Mouse (Mus musculus): ENCODE measurements around the gene Macrod2.

Gene Macrod2

DNA sequence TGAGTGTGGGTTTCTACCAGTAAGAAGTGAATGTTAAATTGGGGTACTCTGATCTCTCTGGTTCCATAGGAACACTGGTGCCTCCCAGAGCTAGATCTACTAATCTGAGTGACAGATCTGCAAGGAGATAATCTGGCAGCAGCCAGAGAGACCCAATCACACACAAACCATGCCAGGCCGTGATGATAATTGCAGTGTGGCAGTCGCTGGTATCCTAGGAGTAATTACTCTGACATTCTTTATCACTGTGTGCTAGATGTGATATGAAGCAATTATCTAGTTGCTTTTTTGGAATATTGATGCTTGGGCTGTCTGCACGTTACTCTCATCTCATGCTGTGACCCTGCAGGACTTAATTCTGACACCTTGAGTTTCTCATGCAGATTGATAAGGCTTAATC lies 1518.4 kb downstream of the Macrod2 start:
- no peak for DNase-seq (ENCODE audit: low read depth in 1 of 2, low spot score in 2 of 2)

DNA sequence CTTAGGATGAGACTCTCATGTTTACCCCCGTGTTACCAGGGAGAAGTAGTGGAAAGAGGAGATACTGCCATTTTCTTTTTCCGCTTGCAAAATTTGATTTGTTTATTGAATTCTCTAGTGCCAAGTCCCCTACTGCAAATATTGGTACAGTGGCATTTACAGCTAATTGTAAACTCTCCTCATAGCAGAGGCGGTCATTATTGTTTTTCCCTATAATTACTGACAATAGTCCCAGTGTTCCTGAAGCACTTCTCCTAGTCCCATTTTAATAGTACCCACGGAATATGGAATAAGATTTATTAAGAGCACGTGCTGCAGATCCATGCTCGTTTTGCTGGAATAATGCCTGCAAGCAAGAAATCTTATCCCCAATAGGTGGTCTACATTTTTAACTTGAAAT lies 1518.8 kb downstream of the Macrod2 start:
- DNase-seq (ENCODE audit: low read depth in 1 of 2, low spot score in 2 of 2), result no peak

DNA sequence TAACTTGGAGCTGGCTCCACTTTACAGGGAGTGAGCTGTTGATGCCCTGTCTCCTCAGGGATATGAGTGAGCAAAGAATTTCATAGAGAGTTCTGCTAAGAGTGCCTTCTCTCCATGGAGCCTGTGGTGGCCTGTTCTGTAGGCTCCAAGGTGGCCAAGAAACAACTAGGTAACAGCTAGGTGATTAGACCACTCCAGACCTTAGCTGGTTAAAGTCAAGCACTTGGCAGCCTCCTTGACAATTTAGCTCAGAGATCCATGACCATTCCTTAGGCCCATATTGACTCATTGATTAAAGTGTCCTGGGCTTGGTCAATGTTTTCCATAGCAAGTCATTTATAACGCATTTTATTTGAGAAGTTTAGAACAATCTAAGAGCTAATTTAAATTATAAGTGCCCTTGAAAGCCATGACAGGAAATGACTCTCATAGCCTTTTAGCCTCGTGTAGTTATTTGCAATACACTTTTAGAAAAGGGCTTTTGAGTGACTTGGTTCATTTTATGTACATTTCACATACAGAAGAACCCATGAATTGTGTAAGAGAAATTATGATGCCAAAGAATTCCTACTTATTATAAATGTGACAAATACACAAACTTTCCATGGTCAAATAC lies 1525.4 kb downstream of the Macrod2 start:
- no peak for DNase-seq (ENCODE audit: low read depth in 1 of 2, low spot score in 2 of 2)

DNA sequence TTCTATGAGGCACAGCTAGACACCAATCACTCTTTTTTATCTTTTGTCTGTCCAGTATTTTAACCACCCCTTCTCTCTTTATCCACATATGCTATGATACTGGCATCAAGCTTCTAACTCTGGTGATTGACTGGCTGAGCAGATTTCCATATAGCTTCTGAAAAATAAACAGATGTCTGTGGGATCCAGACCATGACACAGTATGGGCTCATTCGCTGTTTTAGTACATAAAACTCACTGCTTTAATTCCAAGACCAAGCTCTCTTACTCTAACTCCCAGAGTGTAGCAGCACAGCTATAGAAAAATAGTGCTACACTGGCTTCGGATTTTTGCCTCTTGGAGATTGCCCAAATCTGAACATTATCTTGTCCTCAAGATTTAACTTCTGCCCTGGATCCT lies 1540.0 kb downstream of the Macrod2 start:
- DNase-seq (ENCODE audit: low read depth in 1 of 2, low spot score in 2 of 2), result no peak

DNA sequence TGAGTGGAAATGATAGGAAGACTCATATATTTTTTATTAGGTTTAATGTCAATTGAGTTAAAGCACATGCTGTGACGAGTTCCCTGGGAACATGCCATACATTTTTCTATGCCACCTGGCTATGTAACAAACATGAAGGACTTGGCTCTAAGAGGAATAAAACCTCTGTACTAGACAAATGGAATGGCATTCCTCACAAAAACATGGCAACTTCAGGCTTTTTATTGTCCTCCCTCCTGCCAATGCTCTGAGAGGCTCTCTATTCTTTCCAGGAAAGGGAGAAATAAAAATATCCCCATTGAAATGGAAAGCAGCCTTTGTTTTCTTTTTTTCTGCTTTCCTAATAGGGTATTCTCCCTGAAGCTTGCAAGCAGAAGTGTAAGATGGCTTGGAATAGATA lies 1559.7 kb downstream of the Macrod2 start:
- no peak for DNase-seq (ENCODE audit: low read depth in 1 of 2, low spot score in 2 of 2)

DNA sequence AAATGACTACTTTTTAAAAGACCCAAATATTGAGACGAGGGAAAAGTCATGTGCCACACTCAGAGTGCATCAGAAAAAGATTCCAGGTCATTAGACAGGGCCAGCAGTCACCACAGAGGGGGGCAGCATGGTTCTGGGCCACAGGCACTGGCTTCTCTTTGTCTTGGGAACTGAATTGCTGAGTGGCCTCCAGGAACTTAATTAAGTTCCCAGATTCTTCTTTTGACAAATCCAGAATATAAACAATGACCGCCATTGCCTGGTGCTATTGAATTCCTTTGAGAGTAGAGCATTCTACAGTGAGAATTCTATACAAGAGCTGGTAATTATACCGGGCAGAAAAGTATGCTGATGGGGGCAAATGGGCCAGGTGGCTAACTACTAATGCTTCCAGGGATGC lies 1560.1 kb downstream of the Macrod2 start:
- DNase-seq (ENCODE audit: low read depth in 1 of 2, low spot score in 2 of 2), result no peak

DNA sequence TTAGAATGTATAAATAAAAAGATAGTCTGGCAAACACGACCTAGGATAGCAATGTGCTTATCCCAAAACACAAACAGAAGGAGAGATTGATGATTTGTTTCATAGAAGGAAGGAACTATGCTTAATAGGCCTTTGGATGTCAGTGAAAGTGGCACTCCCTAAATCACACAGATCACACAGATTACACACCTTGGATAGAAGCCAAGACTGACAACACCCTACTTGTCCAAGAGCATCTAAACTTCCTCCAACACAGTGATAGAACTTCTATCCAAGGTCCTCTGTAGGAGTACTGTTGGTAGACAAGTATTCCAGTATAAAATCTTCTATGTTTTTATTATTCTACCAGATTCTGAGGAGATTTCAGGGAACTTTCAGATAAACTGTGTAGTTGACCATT lies 1567.8 kb downstream of the Macrod2 start:
- DNase-seq (ENCODE audit: low read depth in 1 of 2, low spot score in 2 of 2), result no peak

DNA sequence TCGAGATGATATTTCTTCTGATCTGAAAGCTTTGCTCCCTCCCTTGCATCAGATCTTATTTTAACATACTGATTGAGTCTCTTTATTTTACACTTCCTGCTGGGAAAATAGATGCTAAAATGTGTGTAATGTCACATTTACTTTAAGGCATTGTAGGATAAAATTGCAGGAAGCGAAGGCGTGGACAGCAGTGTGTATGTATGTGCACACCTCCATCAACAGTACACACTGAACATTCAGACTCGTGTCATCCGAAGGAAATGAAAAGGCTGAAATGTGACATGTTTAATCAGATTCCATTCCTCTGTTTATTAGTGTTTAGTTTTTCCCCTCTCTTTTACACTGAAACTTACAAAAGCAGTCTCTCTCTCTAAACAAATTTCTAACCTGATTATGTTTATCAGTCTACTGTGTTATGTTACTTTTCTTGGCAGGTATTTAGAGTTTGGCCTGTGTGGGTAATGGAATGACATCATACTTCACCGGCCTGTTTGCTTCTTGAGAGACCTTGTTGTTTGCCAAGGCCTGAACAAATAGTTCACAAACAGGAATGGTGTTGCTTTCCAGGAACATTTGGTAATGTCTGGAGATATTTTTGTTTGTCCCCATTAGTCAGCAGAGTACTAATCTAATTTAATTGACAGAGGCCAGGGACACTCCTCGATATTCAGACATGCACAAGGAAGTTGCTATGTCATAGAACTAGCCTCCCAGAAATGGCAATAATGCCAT lies 1588.7 kb downstream of the Macrod2 start:
- no peak for DNase-seq (ENCODE audit: low read depth in 1 of 2, low spot score in 2 of 2)

DNA sequence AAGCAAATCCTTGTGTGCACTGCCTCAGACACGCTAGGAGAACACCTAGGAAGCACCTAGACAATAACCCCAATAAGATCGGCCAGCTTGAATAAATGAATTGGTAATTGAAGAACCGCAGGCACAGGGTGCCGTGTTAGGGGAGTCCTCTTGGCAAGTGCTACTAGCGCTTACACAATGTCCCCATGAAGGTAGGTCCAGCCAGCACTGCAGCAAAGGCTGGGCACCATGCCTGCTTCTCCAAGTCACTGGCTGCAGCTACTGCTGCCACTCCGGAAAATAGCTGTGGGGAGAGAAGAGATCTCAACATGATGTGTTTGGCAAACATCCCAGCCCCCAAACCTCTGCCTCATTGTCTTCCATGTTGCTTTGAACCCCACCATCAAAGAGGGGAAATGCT lies 1603.8 kb downstream of the Macrod2 start:
- no peak for DNase-seq (ENCODE audit: low read depth in 1 of 2, low spot score in 2 of 2)

DNA sequence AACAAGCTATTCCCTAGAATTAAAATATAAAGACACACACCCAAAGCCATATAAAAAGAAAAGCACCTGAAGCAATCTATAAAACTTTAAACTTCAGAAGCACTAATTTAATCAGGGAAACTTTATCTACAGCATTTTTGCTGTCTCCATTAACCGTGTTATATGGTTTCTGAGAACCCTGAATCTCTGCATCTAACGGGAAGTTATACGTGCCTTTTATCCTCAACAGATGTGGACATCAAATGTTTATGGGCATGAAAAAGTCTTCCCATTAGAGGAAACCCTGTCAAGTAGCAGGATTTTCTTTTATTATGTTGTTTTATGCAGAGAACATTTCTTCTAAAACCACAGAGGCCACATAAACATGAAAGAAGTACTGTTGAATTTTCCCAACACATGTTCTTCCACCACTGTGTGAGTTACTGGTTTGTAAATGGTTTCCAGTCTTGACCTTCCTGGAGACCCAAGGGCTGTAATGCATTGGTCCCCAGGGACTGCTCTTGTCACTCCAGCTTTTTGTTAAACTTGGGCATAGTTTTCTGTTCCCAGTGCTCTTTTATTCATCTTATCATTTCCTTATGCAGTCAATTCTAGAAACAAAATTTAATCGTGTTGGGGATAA lies 1629.5 kb downstream of the Macrod2 start:
- DNase-seq (ENCODE audit: low read depth in 1 of 2, low spot score in 2 of 2), result no peak

DNA sequence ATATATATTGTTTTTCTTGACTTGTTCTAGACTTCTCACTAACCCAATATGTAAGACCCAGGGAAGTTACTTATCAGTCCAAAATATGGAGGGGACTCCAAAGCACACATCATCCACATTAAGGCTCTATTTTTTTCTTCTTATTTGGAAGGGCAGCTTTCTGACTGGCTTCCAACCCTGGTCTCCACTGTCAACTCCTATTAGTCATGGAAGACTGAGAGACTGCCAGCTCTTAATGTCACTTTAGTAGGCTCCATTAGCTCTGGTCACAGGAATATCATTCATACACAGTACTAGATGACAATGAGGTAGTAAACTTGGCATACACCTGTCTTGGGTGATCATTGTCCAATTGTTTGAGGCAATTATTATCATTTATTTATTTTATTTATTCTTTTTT lies 1631.6 kb downstream of the Macrod2 start:
- DNase-seq (ENCODE audit: low read depth in 1 of 2, low spot score in 2 of 2), result no peak

DNA sequence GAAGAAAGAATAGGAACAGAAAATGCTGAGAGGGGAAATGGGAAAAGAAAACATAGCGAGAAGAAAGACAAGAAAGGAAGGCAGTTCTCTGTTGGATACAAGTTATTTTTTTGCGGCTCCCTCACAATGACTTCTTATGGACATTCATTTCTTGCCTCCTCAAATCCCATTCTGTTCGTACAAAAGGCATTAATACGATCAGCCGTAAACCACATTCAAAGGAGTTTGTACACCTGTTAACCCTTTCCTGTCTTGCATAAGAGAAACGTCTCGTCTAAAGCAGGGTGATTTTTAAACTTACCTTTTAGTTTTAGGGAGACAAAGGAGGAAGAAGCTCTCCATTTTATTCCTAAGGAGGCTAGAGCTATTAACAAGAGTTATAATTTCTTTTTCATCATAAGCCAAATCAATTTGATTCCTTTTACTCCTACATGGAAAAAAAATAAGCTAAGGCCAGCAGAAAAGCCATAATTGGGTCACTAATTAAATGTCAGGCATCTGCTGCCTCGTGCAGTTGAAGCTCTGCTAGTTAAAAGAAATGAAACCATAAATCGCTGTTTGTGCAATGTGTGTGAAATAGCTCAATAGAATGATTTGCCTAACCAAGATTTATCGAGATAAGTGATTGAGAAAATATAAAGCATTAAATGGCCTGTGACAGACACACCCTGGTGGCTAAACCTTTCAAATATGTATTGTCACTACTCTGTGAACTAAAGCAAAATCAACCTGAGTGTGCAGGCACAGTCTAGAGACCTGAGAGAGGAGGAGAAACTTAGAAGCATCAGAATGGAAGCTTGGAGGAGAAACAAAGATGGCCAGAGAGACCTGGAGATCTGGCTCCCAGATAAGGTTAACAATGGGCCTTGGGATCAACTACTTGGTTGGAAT lies 1635.9 kb downstream of the Macrod2 start:
- DNase-seq (ENCODE audit: low read depth in 1 of 2, low spot score in 2 of 2), result no peak

DNA sequence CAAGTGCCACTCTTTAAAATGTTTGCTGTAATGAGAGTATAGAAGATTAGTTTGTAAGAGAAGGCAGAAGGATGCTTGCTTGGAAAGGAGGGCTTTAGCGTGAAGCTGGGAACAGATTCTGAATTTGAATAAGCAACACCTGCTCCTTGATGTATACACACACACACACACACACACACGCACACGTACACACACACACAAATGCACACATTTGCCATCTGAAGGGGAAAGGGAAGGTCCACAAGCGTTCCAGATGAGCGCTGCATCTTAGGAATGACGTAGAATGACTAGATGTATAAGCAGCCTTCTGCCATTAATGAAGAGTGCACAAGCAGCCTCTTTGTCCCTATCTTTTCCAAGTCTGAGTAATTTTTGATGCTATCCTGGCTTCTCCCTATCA lies 1660.5 kb downstream of the Macrod2 start:
- no peak for DNase-seq (ENCODE audit: low read depth in 1 of 2, low spot score in 2 of 2)

DNA sequence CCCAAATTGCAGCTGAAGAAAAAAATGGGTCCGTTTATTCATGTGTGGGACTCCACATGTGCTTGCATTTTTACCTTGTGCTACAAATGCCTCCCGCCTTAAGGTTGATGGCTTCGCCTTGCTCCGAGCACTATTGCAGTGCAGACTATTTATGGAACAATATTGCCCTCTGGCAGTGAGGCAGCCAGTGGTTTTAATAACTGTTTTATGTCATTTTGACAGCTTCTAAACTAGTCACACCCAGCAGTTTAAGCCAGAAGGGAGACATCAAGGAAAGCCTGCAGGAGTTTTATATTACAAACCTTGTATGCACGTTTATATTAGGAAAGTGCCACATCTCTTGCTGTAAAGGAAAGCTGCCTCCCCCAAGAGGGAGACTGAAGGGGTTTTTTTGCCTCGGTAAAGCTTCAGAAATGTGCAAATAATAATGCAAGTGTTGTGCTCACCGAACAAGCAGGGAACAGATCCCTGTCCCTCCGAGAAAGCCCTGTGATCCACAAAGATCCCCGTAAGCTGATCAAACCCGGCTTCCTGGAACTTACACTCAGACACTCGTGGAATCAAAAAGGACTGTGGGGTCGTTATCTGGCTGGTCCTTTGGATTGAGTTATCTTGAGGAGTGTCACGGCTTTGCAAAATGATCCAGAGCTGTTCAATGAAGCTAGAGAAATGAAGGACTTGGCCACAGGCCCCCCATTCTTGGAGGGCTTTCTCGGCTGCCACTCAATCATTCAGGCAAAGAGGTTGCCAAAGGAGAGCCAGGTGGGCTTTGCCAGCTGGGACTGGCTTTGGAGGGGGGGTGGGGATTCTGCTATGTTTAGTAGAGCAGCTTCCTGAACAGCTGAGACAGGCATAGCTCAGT lies 1663.0 kb downstream of the Macrod2 start:
- DNase-seq (ENCODE audit: low read depth in 1 of 2, low spot score in 2 of 2), result no peak

DNA sequence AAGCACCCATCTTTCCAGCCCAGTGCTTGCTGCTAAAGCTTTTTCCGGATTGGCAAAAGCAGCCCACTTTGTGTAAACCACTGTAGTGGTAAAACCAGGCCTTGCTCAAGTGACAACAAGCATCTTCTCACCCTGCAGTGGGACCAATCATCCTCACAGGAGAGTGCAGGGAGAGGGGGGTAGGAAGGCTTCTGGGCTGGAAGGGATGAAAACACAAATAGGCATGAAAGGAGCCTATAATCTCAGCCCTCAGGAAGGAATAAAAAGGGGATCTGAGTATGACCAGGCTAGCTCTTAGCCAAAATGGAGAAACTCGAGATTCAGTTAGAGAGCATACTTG lies 1663.6 kb downstream of the Macrod2 start:
- no peak for DNase-seq (ENCODE audit: low read depth in 1 of 2, low spot score in 2 of 2)

DNA sequence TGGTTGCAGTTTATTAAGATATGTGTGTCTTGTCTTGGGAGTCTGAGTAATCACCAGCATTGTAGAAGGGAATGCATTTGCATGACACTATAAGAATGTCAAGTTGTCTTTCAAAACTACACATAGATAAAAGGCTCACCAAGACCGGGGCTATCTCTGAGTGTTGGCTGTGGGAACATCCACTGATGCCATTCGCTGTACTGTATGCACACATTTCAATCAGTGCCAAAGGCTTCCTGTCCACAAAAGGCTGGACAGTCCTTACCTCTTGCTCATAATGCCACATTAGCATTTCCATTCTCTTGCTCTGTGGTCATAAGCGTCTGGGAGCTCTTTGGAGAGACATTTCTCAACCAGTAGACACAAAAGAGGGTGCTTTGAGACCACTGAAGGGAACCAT lies 1713.8 kb downstream of the Macrod2 start:
- DNase-seq (ENCODE audit: low read depth in 1 of 2, low spot score in 2 of 2), result no peak

DNA sequence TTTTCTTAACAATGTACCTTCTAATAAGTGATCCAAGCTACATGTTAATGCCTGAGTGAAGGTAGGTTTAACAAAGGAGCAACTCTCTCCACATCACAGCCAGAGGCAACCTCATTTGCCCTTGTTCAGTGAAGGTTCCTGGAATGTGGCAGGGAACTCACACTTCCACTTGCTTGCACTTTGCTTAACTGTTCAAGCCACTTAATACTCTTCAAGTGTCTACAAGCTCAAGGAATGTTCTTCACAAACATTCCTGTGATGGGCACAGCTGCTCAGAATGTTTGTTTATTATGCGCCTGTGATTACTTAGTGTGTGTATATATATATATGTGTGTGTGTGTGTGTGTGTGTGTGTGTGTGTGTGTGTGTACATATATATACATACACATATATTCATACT lies 1721.5 kb downstream of the Macrod2 start:
- DNase-seq (ENCODE audit: low read depth in 1 of 2, low spot score in 2 of 2), result no peak

DNA sequence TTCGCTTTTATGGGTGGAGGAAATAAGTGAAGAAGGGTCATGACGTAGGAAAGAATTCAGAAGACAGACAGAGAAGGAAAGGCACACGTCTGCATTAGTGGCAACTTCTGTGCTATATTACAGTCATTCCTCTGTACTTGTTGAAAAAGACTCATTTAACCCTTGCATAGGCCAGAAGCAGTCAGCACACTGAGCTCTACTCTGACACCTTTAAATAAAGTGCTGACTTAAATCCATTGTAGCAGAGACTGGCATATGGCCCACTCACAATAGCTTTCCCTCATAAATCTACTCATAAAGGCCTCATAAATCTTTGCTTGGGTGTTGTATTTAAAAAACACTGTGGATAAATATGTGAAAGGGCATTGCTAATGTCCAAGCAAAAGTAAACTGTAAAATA lies 1733.0 kb downstream of the Macrod2 start:
- no peak for DNase-seq (ENCODE audit: low read depth in 1 of 2, low spot score in 2 of 2)

DNA sequence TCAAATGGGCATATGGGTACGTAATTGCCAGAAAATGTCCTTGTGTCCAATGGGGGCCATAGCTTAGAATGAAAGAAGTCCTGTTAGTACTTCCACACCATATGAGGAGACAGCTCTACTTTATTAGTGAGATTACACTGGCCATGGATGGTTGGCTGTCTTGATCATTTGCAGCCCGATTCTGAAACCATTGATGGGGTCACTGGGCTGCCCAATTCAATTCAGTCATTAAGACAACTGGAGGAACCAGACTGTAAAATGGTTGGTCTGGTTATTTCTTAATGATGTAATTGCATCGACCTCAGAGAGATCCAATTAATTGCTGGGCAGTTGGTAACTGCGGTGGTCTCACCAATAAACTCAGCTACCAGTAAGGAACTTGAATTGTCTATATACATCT lies 1734.1 kb downstream of the Macrod2 start:
- DNase-seq (ENCODE audit: low read depth in 1 of 2, low spot score in 2 of 2), result no peak

DNA sequence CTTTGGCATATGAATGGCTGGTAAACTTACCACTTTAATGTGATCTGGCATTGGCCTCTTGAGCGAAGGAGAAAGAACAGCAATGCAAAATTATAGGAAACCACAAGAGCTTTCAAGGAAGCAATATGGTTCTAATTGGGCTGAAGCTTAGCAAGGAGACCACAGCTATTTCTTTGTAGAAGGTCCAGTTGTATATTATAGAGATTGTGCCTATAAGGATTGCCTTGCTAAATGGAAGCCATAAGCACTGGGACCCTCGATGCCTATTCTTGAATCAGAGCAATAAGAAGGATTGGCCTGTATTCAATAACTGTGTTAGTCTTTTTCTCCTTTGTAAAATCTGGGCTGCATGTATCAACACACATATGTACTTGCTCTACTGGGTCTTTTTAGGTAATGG lies 1754.2 kb downstream of the Macrod2 start:
- DNase-seq (ENCODE audit: low read depth in 1 of 2, low spot score in 2 of 2), result no peak

All from monocyte, adult 2 months (primary cell).